Mouse (Mus musculus) midbrain, embryonic 16.5 days (tissue): Measurements from ENCODE around the gene Rpl36al. TPM values are rescaled to one million over a fixed set of nuclear protein-coding genes. Genes with fewer than 3 reads are reported as not detected.

Experiments used
- ATAC-seq: fragments of 200-750 bp; cut with Nextera tagmentation; 2 replicates; pipeline ENCODE4 v1.8.0; 2017; ENCODE audit warnings: moderate TSS enrichment
- H3K27ac ChIP-seq: fragments of 300-500 bp; sonication (generic); 2 replicates; pipeline ENCODE4 v1.5.1; 2014; ENCODE audit warnings: mild to moderate bottlenecking, low read length, mixed read lengths
- H3K27me3 ChIP-seq: fragments of 300-500 bp; sonication (generic); 2 replicates; pipeline ENCODE4 v1.6.1; 2014; ENCODE audit warnings: low read depth, low read length, mixed read lengths; ENCODE audit not compliant: control insufficient read depth, insufficient read depth
- H3K36me3 ChIP-seq: fragments of 300-500 bp; sonication (generic); 2 replicates; pipeline ENCODE4 v1.6.1; 2014; ENCODE audit warnings: mild to moderate bottlenecking, low read length, moderate library complexity, mixed read lengths; ENCODE audit not compliant: control insufficient read depth, insufficient read depth
- H3K4me1 ChIP-seq: fragments of 300-500 bp; sonication (generic); 2 replicates; pipeline ENCODE4 v1.6.1; 2014; ENCODE audit warnings: mild to moderate bottlenecking, low read length, mixed read lengths; ENCODE audit not compliant: control insufficient read depth, insufficient read depth
- H3K4me2 ChIP-seq: fragments of 300-500 bp; sonication (generic); 2 replicates; pipeline ENCODE4 v1.6.1; 2014; ENCODE audit warnings: mild to moderate bottlenecking, low read length, mixed read lengths
- H3K4me3 ChIP-seq: fragments of 300-500 bp; sonication (generic); 2 replicates; pipeline ENCODE4 v1.5.1; 2014; ENCODE audit warnings: low read depth, mild to moderate bottlenecking, low read length, moderate library complexity, mixed read lengths
- H3K9ac ChIP-seq: fragments of 300-500 bp; sonication (generic); 2 replicates; pipeline ENCODE4 v1.6.1; 2014; ENCODE audit warnings: low read depth, low read length, mixed read lengths
- H3K9me3 ChIP-seq: fragments of 300-500 bp; sonication (generic); replicated peaks from 2 replicates; pipeline ENCODE4 v1.6.1; 2014; ENCODE audit warnings: mild to moderate bottlenecking, low read length, mixed read lengths; ENCODE audit not compliant: control insufficient read depth, poor library complexity, severe bottlenecking
- WGBS: fragments of 180-500 bp; shearing (Covaris S2); extraction: QIAGEN DNeasy Blood & Tissue Kit; methylation state at CpG from one replicate; pipeline ENCODE4 v1.1.7; 2014; 5-methylcytosine and 5-hydroxymethylcytosine counted together
- polyA plus RNA-seq: library from polyadenylated mRNA; unstranded; fragments of >200 nt; fragmentation: Nextera tagmentation; extraction: Ambion mirVana; gene quantifications from 2 replicates; pipeline ENCODE4 v1.2.1, GENCODE M21; 2015

Rpl36al gene
- polyA plus RNA-seq, 1 experiment from 2014 or later = 286 TPM

DNA sequence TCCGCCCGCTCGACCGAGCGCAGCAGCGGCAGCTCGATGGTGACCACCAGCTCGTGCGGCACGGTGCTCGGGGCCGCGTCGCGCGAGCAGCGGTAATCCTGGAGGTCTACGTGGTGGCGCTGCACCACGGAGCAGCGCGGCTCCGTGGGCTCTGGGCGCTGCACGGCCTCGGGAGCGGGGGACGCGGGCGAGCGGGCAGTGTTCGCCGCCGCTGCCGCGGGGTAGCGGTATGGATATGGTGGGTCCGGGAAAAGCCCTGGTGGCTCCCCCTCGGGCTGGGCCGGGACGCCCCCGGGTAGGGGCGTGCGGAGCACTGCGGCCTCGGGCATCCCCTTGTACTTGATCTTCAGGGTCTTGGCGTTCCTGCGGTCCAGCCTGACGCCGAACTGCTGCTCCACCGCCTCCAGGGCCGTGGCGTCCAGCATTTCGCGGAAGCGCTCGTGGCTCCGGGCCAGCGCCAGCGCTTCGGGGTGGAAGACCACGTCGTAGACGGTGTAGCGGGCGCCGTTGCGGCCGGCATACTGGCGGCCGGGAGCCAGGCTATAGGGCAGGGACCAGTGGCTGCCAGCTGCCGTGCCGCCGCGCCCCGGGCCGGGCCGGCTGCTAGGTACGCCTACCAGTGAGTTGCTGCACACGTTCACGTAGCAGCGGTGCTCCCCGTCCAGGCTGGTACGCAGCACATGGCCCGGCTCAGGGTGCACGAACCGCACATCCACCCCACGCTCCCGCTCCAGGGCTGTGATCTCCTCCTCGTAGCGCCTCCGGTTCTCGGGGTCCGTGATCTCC lies 13.7 kb upstream of the Rpl36al start:
- under 1% methylated on average over 94 of the region's 94 CpGs for WGBS
- peaks cover 29% of the 10 kb centered on the region for H3K4me1 ChIP-seq
- H3K4me3 ChIP-seq = peak overlapping the region; percentile 79
- H3K9ac ChIP-seq = peak overlapping the region; percentile 86
- no peaks in the 10 kb centered on the region; the same call in 1 of the 2 replicates for H3K36me3 ChIP-seq
- no peaks in the 10 kb centered on the region for H3K9me3 ChIP-seq
- ATAC-seq = peak; percentile 83
- peak overlapping the region; percentile 83 for H3K27ac ChIP-seq
- H3K4me2 ChIP-seq = peak overlapping the region; percentile 75
- H3K27me3 ChIP-seq = no peaks in the 10 kb centered on the region

DNA sequence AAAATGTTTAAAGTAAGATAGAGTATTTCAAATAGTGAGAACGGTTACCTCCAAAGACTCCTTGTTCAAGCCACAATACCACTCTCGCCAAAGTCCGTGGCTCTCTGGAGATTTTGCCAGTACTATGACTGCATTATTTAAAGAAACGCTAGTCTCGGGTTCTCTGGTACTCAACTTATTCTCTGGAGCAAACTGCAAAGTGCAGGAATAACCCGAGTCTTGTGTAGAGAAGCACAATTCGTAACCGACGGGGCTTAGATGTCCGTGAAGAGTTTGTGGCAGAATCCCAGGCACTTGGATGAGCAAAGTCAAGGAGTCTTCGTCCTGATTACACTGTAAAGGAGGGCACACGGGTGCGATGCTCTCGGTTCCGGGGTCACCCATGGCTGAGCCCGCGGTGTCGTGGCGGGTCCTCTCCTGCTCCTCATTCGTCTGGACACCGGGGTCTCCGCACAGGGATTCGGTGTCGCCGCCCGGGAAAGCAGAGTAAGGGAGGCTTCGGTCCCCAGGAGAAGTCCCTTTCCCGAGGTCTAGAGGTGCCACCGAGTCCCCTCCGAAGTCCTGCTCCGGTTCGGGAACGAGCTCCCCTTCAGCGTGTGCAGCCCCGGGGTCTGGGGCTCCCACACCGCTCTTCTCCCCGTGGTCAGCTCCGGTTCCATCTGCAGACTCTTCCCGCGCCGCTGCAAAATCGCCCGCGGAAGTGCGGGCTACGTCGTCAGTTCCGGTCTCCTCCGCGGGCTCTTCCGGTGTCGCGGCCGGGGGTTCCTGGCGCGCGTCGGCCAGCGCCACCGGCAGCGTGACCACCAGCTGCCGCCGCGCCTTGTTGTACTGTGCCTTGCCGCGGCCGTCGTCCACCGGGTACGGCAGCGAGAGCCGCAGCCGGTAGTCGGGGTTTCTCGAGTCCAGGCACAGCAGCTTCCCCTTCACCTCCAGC lies 12.8 kb upstream of the Rpl36al start, which contains the start of gene Gm49383:
Gene Gm49383, minus strand, starts transcription at position 661 of the 934 bp plus-strand sequence.
- peak within 1 kb of the TSS; percentile 83 for H3K27ac ChIP-seq
- ATAC-seq = peak; percentile 88
- H3K9me3 ChIP-seq = no peaks in the 10 kb centered on the region
- H3K9ac ChIP-seq = peak within 1 kb of the TSS; percentile 86
- H3K36me3 ChIP-seq = no peaks in the 10 kb centered on the region
- H3K27me3 ChIP-seq = no peaks in the 10 kb centered on the region
- peak within 1 kb of the TSS; percentile 79 for H3K4me3 ChIP-seq
- under 1% methylated on average over 74 of the region's 75 CpGs for WGBS
- peaks cover 29% of the 10 kb centered on the region for H3K4me1 ChIP-seq
- peak within 1 kb of the TSS; percentile 75 for H3K4me2 ChIP-seq

DNA sequence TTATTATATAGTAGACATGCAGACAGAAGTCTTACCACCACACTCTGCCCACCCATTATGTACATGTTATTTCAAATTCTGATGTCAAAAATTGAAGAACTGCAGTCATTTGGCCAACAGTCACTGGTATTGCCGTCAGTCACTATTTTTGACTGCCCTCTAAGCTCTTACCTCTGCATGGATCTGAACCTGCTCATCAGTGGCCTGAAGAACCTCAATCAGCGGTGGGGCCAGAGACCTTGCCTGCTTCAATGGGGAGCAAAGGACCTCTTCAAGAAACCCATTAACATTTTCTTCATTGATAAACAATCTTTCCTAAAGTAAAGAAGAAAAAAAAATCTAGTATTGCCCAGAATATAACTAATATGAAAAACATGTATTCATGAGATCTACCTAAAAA lies 8.8 kb upstream of the Rpl36al start:
- Histone ChIP-seq H3K4me1 (peaks cover 14% of the 10 kb centered on the region), H3K27ac (no peak overlapping the region), H3K9me3 (no peaks in the 10 kb centered on the region), H3K4me3 (no peak overlapping the region), H3K27me3 (no peaks in the 10 kb centered on the region), H3K9ac (no peak overlapping the region), H3K4me2 (no peak overlapping the region), H3K36me3 (peaks cover 5% of the 10 kb centered on the region; the same call in 1 of the 2 replicates)
- WGBS = 93% methylated on average over 2 of the region's 2 CpGs
- ATAC-seq = no peak

DNA sequence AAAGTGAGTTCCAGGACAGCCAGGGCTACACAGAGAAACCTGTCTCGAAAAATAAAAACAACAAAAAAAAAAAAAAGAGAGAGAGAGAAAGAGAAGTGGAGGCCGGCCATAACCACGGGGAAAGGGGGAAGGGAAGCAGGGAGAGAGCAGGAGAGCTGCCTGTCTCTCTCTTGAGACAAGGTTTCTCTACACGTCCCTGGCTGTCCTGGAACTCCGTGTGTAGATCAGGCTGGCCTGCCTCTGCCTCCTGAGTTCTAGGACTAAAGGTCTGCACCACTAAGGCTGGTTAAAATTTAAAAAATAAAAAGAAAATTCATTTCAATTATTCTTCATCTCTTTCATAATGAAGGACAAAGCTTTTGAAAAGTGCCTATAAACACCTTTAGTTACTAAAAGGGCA lies 7.5 kb upstream of the Rpl36al start:
- 96% methylated on average over 5 of the region's 5 CpGs for WGBS
- Histone ChIP-seq H3K9me3 (no peaks in the 10 kb centered on the region), H3K9ac (no peak overlapping the region), H3K4me3 (no peak overlapping the region), H3K27me3 (no peaks in the 10 kb centered on the region), H3K4me2 (no peak overlapping the region), H3K4me1 (peaks cover 23% of the 10 kb centered on the region), H3K27ac (no peak overlapping the region), H3K36me3 (peaks cover 5% of the 10 kb centered on the region; the same call in 1 of the 2 replicates)
- ATAC-seq = no peak

DNA sequence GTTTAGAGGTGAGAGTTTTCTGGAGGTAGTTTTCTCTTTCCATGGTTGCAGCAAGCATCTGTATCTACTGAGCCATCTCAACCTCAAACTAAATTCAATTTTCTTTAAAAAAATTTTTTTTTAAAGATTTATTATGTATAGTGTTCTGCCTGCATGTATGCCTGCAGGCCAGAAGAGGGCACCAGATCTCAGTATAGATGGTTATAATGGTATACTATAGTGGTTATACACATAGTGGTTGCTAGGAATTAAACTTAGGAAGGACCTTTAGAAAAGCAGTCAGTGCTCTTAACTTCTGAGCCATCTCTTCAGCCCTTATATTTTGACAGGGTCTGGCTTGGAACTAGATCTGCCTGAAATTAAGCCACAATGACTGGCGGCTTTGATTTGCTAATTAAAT lies 6.6 kb upstream of the Rpl36al start:
- Histone ChIP-seq H3K4me3 (no peak overlapping the region), H3K36me3 (peaks cover 5% of the 10 kb centered on the region; the same call in 1 of the 2 replicates), H3K4me2 (no peak overlapping the region), H3K4me1 (peaks cover 18% of the 10 kb centered on the region), H3K9ac (no peak overlapping the region), H3K27ac (no peak overlapping the region), H3K9me3 (no peaks in the 10 kb centered on the region), H3K27me3 (no peaks in the 10 kb centered on the region)
- WGBS = 97% methylated on average over 1 of the region's 1 CpGs
- no peak for ATAC-seq

DNA sequence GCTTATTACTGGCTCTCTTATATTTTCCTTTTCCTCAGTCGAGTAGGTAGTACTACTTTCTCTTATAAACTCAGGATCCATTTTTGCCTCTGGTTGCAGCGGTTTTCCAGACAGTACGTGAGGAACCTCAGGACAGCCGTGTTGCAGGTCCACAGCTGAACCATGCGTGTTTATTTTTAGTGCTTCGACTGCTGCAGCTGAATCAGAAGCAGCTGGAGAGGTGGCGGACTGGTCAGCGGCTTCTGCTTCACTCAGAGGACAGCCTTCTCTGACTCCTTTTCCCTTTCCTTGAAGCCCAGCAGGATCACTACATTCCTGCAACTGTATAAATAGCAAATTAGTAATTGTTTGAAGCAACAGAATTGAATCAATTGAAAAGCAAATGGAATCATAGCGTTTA lies 6.2 kb upstream of the Rpl36al start:
- Histone ChIP-seq H3K4me2 (no peak overlapping the region), H3K4me1 (peaks cover 20% of the 10 kb centered on the region), H3K4me3 (no peak overlapping the region), H3K27ac (no peak overlapping the region), H3K36me3 (peaks cover 5% of the 10 kb centered on the region; the same call in 1 of the 2 replicates), H3K9me3 (no peaks in the 10 kb centered on the region), H3K9ac (no peak overlapping the region), H3K27me3 (no peaks in the 10 kb centered on the region)
- 94% methylated on average over 9 of the region's 9 CpGs for WGBS
- ATAC-seq = no peak

DNA sequence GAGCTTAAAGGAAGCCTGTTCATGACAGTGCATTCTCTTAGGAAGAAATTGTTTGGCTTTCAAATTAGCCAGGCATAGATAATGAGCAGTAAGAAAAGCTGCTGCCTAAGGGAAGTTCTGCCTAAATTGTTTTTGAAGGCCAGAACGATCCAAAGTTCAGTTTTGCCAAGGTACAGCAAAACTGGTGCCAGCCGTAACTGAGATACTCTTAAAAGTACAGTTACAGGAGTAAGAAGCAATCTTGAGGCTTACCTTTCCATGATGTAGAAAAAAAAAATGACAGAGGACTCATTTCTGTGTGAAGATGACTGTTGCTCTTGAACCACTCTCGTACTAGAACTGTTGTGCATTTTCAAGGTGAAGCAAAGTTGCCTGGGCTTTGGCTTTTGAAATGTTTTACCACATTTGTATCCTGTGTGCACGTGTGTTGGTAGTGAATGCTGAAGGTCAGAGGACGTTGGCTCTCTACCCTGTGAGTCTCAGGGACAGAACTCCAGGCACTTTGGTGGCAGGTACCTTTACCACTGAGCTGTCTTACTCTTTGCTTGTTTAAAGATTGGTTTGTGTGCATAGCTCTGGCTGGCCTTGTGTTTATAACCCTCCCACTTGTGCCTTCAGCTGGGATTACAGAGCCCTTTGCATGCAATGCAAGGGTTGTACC lies 3.1 kb upstream of the Rpl36al start:
- ATAC-seq = no peak
- H3K4me1 ChIP-seq = peaks cover 30% of the 10 kb centered on the region
- 75% methylated on average over 5 of the region's 5 CpGs for WGBS
- H3K27ac ChIP-seq = no peak overlapping the region
- no peak overlapping the region for H3K9ac ChIP-seq
- no peaks in the 10 kb centered on the region for H3K27me3 ChIP-seq
- H3K36me3 ChIP-seq = peaks cover 5% of the 10 kb centered on the region; the same call in 1 of the 2 replicates
- no peak overlapping the region for H3K4me3 ChIP-seq
- no peaks in the 10 kb centered on the region for H3K9me3 ChIP-seq
- no peak overlapping the region; the same call in 1 of the 2 replicates for H3K4me2 ChIP-seq

DNA sequence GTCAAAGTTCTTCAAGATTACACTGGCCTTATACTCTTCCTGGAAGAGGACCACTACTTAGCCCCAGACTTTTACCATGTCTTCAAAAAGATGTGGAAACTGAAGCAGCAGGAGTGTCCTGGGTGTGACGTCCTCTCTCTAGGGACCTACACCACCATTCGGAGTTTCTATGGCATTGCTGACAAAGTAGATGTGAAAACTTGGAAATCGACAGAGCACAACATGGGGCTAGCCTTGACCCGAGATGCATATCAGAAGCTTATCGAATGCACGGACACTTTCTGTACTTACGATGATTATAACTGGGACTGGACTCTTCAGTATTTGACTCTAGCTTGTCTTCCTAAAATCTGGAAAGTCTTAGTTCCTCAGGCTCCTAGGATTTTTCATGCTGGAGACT lies 1.5 kb upstream of the Rpl36al start:
- Histone ChIP-seq H3K4me1 (peaks cover 30% of the 10 kb centered on the region), H3K4me2 (peak overlapping the region; percentile 94), H3K9ac (peak overlapping the region; percentile 87), H3K36me3 (peaks cover 5% of the 10 kb centered on the region; the same call in 1 of the 2 replicates), H3K4me3 (peak overlapping the region; percentile 88), H3K9me3 (no peaks in the 10 kb centered on the region), H3K27ac (no peak overlapping the region), H3K27me3 (no peaks in the 10 kb centered on the region)
- WGBS = 72% methylated on average over 7 of the region's 7 CpGs
- ATAC-seq = no peak
